Mouse (Mus musculus): ENCODE measurements around the gene Atf6. TPM values are rescaled to one million over a fixed set of nuclear protein-coding genes. Genes with fewer than 3 reads are reported as not detected.

Gene Atf6
- polyA plus RNA-seq, 1 experiment from 2014 or later: 6.0 TPM

DNA sequence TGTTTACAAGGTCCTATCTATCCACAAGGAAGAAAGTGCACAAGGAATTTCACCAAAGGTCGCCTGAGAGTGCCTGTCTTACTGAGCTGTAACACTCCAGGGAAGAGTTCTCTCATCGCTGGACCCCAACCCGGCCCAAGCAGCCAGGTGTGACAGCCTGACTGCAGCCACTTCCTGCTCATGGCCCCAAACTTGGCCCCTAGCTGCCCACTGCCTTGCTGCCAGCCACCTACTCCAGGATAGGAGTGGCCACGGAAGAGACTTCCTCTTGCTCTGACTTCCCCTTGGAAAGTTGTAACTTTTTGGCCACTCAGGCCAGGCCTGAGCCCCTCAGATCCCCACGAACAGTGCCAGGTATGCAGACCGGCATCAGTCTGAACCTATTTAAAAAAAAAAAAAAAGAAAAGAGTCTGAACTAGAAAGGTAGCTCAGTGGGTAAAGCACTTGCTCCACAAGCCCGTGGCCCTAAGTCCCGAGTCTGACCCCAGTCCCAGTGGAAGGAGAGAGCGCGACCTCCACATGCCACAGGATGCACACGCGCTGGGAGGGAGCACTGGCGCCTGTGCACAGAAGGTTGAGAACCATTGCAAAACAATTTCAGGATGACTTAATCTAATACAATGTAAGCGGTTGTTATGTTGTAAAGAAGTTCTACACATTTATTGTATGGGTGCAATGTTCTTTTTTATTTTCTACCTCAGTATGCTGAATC lies 47.3 kb downstream of the Atf6 start:
- no peaks in the 10 kb centered on the region for H3K9me3 ChIP-seq (ENCODE audit: low read length)
- H3K27me3 ChIP-seq (ENCODE audit: insufficient read depth, low read length): no peaks in the 10 kb centered on the region
- H3K4me3 ChIP-seq (ENCODE audit: low read depth, low read length): no peak overlapping the region
- no peak for DNase-seq
- no peak overlapping the region for H3K4me2 ChIP-seq (ENCODE audit: low read depth, low read length)
- H3K4me1 ChIP-seq (ENCODE audit: insufficient read depth): no peaks in the 10 kb centered on the region
- no peak for TF ChIP-seq CTCF (IDR thresholded peaks at IDR 0.05; ENCODE audit: low read depth)
- TF ChIP-seq EP300 (IDR thresholded peaks at IDR 0.05; ENCODE audit: low read depth): no peak
- 81% methylated on average over 14 of the region's 14 CpGs for WGBS (ENCODE audit: insufficient replicate concordance)
- H3K9ac ChIP-seq (replicated peaks): no peak overlapping the region
- no peak for ATAC-seq
- H3K27ac ChIP-seq (ENCODE audit: low read depth): no peak overlapping the region
- peaks cover 13% of the 10 kb centered on the region for H3K36me3 ChIP-seq (replicated peaks; ENCODE audit: insufficient read depth, low read length)

DNA sequence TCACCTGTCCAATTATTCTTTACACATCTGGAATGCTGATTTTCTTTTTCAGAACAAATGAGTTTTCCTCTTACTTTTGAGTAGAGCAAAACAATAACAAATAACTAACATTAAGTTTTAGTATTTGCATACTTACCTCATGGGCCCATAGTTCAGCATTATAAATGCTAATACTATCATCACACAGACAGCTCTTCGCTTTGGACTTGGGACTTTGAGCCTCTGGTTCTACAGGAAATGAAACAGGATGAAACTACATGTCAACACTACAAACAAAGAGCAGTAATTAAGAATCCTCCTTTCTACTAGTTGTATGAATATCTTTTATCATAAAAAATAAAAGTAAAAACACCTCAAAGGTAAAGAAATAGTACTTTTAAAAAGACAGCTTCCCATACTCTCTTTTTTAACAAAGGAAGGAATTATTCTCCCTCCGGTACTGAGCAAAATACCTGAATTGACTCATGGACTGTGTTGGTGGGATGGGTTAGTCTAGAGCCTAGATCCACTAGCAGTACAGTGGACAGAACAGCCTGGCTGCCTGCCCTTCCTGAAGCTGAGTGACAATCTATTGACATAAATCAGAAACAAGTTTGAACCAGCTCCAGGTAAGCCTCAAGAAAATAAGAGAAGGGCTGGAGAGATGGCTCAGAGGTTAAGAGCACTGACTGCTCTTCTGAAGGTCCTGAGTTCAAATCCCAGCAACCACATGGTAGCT lies 52.1 kb downstream of the Atf6 start:
- H3K4me3 ChIP-seq (ENCODE audit: low read depth, low read length): no peak overlapping the region
- no peak for DNase-seq
- no peak overlapping the region for H3K4me2 ChIP-seq (ENCODE audit: low read depth, low read length)
- ATAC-seq: peak; percentile 80
- peaks cover 22% of the 10 kb centered on the region for H3K36me3 ChIP-seq (replicated peaks; ENCODE audit: insufficient read depth, low read length)
- no peak overlapping the region for H3K9ac ChIP-seq (replicated peaks)
- no peaks in the 10 kb centered on the region for H3K9me3 ChIP-seq (ENCODE audit: low read length)
- no peak overlapping the region for H3K27ac ChIP-seq (ENCODE audit: low read depth)
- no peaks in the 10 kb centered on the region for H3K4me1 ChIP-seq (ENCODE audit: insufficient read depth)
- TF ChIP-seq EP300 (IDR thresholded peaks at IDR 0.05; ENCODE audit: low read depth) (no peak), CTCF (IDR thresholded peaks at IDR 0.05; ENCODE audit: low read depth) (no peak)
- 84% methylated on average over 2 of the region's 2 CpGs for WGBS (ENCODE audit: insufficient replicate concordance)
- H3K27me3 ChIP-seq (ENCODE audit: insufficient read depth, low read length): no peaks in the 10 kb centered on the region

DNA sequence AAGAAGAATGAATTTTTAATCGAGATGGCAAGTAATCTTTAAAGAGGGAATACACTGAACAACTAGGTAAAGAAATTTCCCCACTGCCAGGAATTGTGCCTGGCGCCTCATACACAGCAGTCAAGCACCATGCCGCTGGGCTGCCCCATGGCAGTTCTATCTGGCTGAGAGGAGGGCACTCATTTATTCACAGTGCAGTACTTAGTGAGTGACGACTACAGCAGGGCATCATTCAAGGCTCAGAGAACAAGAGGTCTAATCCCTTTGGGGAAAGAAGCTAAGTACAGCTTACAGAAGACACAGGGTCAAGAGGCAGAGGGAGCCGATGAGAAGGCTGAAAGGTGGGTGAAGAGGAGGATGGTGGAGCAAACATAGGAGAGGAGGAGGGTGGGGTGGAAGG lies 54.7 kb downstream of the Atf6 start:
- H3K9me3 ChIP-seq (ENCODE audit: low read length): no peaks in the 10 kb centered on the region
- H3K27ac ChIP-seq (ENCODE audit: low read depth): no peak overlapping the region
- 80% methylated on average over 5 of the region's 5 CpGs for WGBS (ENCODE audit: insufficient replicate concordance)
- H3K4me2 ChIP-seq (ENCODE audit: low read depth, low read length): no peak overlapping the region
- DNase-seq (no peak), ATAC-seq (no peak)
- peaks cover 16% of the 10 kb centered on the region for H3K36me3 ChIP-seq (replicated peaks; ENCODE audit: insufficient read depth, low read length)
- TF ChIP-seq EP300 (IDR thresholded peaks at IDR 0.05; ENCODE audit: low read depth): no peak
- no peak for TF ChIP-seq CTCF (IDR thresholded peaks at IDR 0.05; ENCODE audit: low read depth)
- H3K4me1 ChIP-seq (ENCODE audit: insufficient read depth): no peaks in the 10 kb centered on the region
- no peak overlapping the region for H3K9ac ChIP-seq (replicated peaks)
- H3K27me3 ChIP-seq (ENCODE audit: insufficient read depth, low read length): no peaks in the 10 kb centered on the region
- no peak overlapping the region for H3K4me3 ChIP-seq (ENCODE audit: low read depth, low read length)

DNA sequence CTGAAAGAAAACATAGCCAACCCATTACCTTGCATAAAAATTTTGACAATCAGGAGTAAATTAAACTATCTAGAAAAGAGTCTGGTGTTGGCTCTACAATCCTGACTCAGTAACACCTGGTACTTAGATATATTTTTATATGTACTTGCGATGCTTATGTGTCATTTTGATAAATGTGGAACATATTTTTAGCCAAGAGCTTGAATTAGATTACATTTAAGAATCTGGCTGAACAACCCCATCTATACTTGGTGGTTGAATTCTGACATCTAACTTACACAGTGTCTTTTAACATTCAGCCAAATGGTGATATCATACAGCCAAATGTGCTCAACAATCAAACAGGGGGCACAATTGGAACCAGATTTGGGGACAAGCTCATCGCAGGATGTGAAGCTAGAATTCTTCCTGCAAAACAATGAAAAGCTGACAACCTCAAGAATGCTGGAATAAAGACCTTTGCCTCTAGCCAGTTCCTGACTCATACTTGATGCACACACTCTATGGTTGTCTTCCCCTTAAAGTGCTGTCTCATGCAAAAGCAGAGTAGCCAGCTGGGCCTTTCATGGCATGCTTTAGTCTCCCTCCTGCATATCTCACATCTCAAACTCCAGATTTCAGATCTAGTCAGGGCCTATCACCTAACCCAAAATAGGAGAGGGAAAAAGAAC lies 59.8 kb downstream of the Atf6 start:
- Histone ChIP-seq H3K27me3 (ENCODE audit: insufficient read depth, low read length) (no peaks in the 10 kb centered on the region), H3K4me1 (ENCODE audit: insufficient read depth) (no peaks in the 10 kb centered on the region), H3K36me3 (replicated peaks; ENCODE audit: insufficient read depth, low read length) (peaks cover 13% of the 10 kb centered on the region), H3K4me2 (ENCODE audit: low read depth, low read length) (no peak overlapping the region), H3K9me3 (ENCODE audit: low read length) (no peaks in the 10 kb centered on the region), H3K27ac (ENCODE audit: low read depth) (no peak overlapping the region), H3K9ac (replicated peaks) (no peak overlapping the region), H3K4me3 (ENCODE audit: low read depth, low read length) (no peak overlapping the region)
- WGBS (ENCODE audit: insufficient replicate concordance): 82% methylated on average over 2 of the region's 2 CpGs
- DNase-seq (no peak), ATAC-seq (no peak)
- TF ChIP-seq CTCF (IDR thresholded peaks at IDR 0.05; ENCODE audit: low read depth) (no peak), EP300 (IDR thresholded peaks at IDR 0.05; ENCODE audit: low read depth) (no peak)

DNA sequence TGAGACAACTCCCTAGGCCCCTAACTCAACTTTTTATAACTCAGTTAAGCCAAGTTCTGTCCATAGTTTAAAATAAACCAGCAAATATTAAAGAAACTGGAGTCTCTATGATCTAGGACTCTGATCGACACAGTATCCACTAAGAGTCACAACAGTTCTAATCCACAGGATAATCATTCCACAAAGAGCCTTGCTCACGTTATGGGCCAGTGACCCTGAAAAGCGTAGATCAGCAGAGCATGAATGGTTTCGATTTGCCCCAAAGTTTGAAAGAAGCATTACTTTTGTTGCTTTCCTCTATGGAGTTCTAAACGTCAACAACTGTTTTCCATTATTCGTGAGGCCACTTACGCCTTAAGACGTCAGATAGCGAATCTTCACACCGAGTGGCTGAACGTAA lies 62.9 kb downstream of the Atf6 start:
- WGBS (ENCODE audit: insufficient replicate concordance): 86% methylated on average over 11 of the region's 11 CpGs
- Histone ChIP-seq H3K4me3 (ENCODE audit: low read depth, low read length) (no peak overlapping the region), H3K9ac (replicated peaks) (no peak overlapping the region), H3K4me2 (ENCODE audit: low read depth, low read length) (no peak overlapping the region), H3K27ac (ENCODE audit: low read depth) (no peak overlapping the region), H3K27me3 (ENCODE audit: insufficient read depth, low read length) (no peaks in the 10 kb centered on the region), H3K9me3 (ENCODE audit: low read length) (no peaks in the 10 kb centered on the region), H3K36me3 (replicated peaks; ENCODE audit: insufficient read depth, low read length) (peaks cover 3% of the 10 kb centered on the region), H3K4me1 (ENCODE audit: insufficient read depth) (no peaks in the 10 kb centered on the region)
- TF ChIP-seq EP300 (IDR thresholded peaks at IDR 0.05; ENCODE audit: low read depth) (no peak), CTCF (IDR thresholded peaks at IDR 0.05; ENCODE audit: low read depth) (no peak)
- no peak for DNase-seq
- no peak for ATAC-seq

DNA sequence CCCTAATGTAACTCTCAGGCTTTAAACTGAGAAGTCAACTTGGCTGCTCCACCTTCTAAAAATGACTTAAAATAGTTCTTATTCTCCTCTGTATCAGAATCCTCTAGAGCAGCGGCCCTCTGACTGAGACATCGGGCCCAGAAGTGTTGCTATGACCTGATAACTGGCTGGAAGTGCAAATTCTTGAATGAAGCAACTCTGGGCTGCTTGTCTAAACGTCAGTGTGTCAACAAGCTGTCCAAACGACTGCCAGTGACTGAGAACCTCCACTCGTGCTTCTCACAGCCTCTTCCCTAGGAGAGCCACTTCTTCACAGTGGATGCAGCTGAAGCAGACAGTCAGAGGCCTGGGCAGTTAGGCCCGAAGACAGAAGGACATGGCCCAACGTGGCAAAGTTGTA lies 64.9 kb downstream of the Atf6 start:
- Histone ChIP-seq H3K9me3 (ENCODE audit: low read length) (no peaks in the 10 kb centered on the region), H3K4me3 (ENCODE audit: low read depth, low read length) (no peak overlapping the region), H3K4me1 (ENCODE audit: insufficient read depth) (no peaks in the 10 kb centered on the region), H3K36me3 (replicated peaks; ENCODE audit: insufficient read depth, low read length) (peaks cover 10% of the 10 kb centered on the region), H3K9ac (replicated peaks) (no peak overlapping the region), H3K4me2 (ENCODE audit: low read depth, low read length) (no peak overlapping the region), H3K27ac (ENCODE audit: low read depth) (no peak overlapping the region), H3K27me3 (ENCODE audit: insufficient read depth, low read length) (no peaks in the 10 kb centered on the region)
- ATAC-seq (peak; percentile 71), DNase-seq (no peak)
- WGBS (ENCODE audit: insufficient replicate concordance): 55% methylated on average over 7 of the region's 7 CpGs
- TF ChIP-seq EP300 (IDR thresholded peaks at IDR 0.05; ENCODE audit: low read depth): no peak
- TF ChIP-seq CTCF (IDR thresholded peaks at IDR 0.05; ENCODE audit: low read depth): no peak

Measured in liver, postnatal 0 days (tissue).